ENCODE assay signal across 30 mouse cellular contexts in genomic region chr10:40050763-40051162, GRCm38 (mm10). TPM values are rescaled to one million over a fixed set of nuclear protein-coding genes. Genes with fewer than 3 reads are reported as not detected.
DNase-seq lines count a peak whose midpoint lies in the region; ATAC-seq and TF ChIP-seq lines count a peak whose summit lies in the region.
"Had no signal": no experiment of that assay in that cellular context is flagged by ENCODE, and none has a peak within 500 bp of the region (broad histone marks: within the 10 kb centered on the region; RNA-seq: fewer than 3 reads in every experiment).

No protein-coding gene starts in this region.

- TF ChIP-seq CTCF in intestine, postnatal 0 days (IDR thresholded peaks at IDR 0.05; ENCODE audit: low read depth), result no peak

- WGBS in intestine, embryonic 15.5 days, result 59% methylated on average over 2 of the region's 2 CpGs
- 49% methylated on average over 2 of the region's 2 CpGs for WGBS in intestine, postnatal 0 days
- 92% methylated on average over 2 of the region's 2 CpGs for WGBS in forebrain, embryonic 10.5 days

- H3K4me1 ChIP-seq in intestine, embryonic 15.5 days (replicated peaks), result no peaks in the 10 kb centered on the region; the same call in 1 of the 2 replicates
- no peaks in the 10 kb centered on the region for H3K4me1 ChIP-seq in intestine, postnatal 0 days (replicated peaks; ENCODE audit: control insufficient read depth, insufficient read depth, low read length)
- no peaks in the 10 kb centered on the region for H3K4me1 ChIP-seq in forebrain, embryonic 10.5 days
- H3K4me1 ChIP-seq: embryonic facial prominence, embryonic 13.5 days; embryonic facial prominence, embryonic 15.5 days; forebrain, embryonic 13.5 days; forebrain, embryonic 15.5 days had no signal

- H3K27ac ChIP-seq in intestine, embryonic 15.5 days, result 0 out of 2 replicates have a peak overlapping the region, but pooled peaks have one; percentile 15
- H3K27ac ChIP-seq in intestine, postnatal 0 days (ENCODE audit: low read depth, low read length), result no peak overlapping the region
- no peak overlapping the region for H3K27ac ChIP-seq in forebrain, embryonic 10.5 days
- H3K27ac ChIP-seq: embryonic facial prominence, embryonic 13.5 days; embryonic facial prominence, embryonic 15.5 days; forebrain, embryonic 13.5 days; forebrain, embryonic 15.5 days had no signal

- no peak overlapping the region for H3K9ac ChIP-seq in intestine, embryonic 15.5 days
- no peak overlapping the region for H3K9ac ChIP-seq in intestine, postnatal 0 days (ENCODE audit: low read depth, low read length)
- H3K9ac ChIP-seq: embryonic facial prominence, embryonic 13.5 days; embryonic facial prominence, embryonic 15.5 days; forebrain, embryonic 13.5 days; forebrain, embryonic 15.5 days; forebrain, postnatal 0 days had no signal

- H3K4me3 ChIP-seq in intestine, embryonic 15.5 days (replicated peaks), result no peak overlapping the region
- H3K4me3 ChIP-seq in intestine, postnatal 0 days (ENCODE audit: low read depth, low read length), result no peak overlapping the region
- no peak overlapping the region for H3K4me3 ChIP-seq in forebrain, embryonic 10.5 days
- H3K4me3 ChIP-seq: embryonic facial prominence, embryonic 13.5 days; embryonic facial prominence, embryonic 15.5 days; erythroblast, embryonic 14.5 days; forebrain, embryonic 13.5 days; forebrain, embryonic 15.5 days had no signal

- H3K4me2 ChIP-seq in intestine, embryonic 15.5 days (replicated peaks), result no peak overlapping the region
- H3K4me2 ChIP-seq in intestine, postnatal 0 days (replicated peaks; ENCODE audit: low read depth), result no peak overlapping the region
- H3K4me2 ChIP-seq: embryonic facial prominence, embryonic 13.5 days; embryonic facial prominence, embryonic 15.5 days; forebrain, embryonic 13.5 days; forebrain, embryonic 15.5 days had no signal

- intact Hi-C loops in heart, postnatal 36 days (cut with DNase I), result loop anchor here (10.0 kb wide), 1 partner anchor 474 kb away; no protein-coding TSS in a partner anchor

- ATAC-seq in intestine, embryonic 15.5 days, result peak; percentile 89
- ATAC-seq in intestine, postnatal 0 days, result peak; percentile 77
- ATAC-seq: activated CD4-positive, CD25-positive, alpha-beta regulatory T cell, adult 4 months; CD4-positive, CD25-positive, alpha-beta regulatory T cell, adult 4 months; forebrain, embryonic 13.5 days; forebrain, embryonic 15.5 days; forebrain, postnatal 0 days; Patski had no signal

- no peaks in the 10 kb centered on the region for H3K9me3 ChIP-seq in intestine, embryonic 15.5 days
- H3K9me3 ChIP-seq in intestine, postnatal 0 days (ENCODE audit: control insufficient read depth), result no peaks in the 10 kb centered on the region
- no peaks in the 10 kb centered on the region for H3K9me3 ChIP-seq in forebrain, embryonic 10.5 days
- H3K9me3 ChIP-seq: embryonic facial prominence, embryonic 13.5 days; embryonic facial prominence, embryonic 15.5 days; forebrain, embryonic 13.5 days; forebrain, embryonic 15.5 days; G1E had no signal

- peak; percentile 33 for DNase-seq in heart, adult 11 months
- no peak for DNase-seq in heart, postnatal 36 days
- DNase-seq in forebrain, embryonic 10.5 days (ENCODE audit: extremely low spot score, low spot score), result no peak
- DNase-seq: adrenal gland, adult 2 months; adrenal gland, postnatal 10 days; adrenal gland, postnatal 25 days; B cell, adult 2 months; cerebellum, adult 11 months; cerebellum, adult 18-20 months; cerebellum, adult 8-10 months; cerebellum, adult 9-11 months; cerebellum, postnatal 14 days; cerebellum, postnatal 36 days; embryo, embryonic 11 days; forebrain, postnatal 0 days had no signal

- H3K27me3 ChIP-seq in intestine, embryonic 15.5 days (replicated peaks), result no peaks in the 10 kb centered on the region
- H3K27me3 ChIP-seq in intestine, postnatal 0 days (replicated peaks; ENCODE audit: control insufficient read depth, insufficient read depth, low read length), result no peaks in the 10 kb centered on the region
- no peaks in the 10 kb centered on the region for H3K27me3 ChIP-seq in forebrain, embryonic 10.5 days (ENCODE audit: poor library complexity, severe bottlenecking)
- H3K27me3 ChIP-seq: CH12.LX; embryonic facial prominence, embryonic 13.5 days; embryonic facial prominence, embryonic 15.5 days; forebrain, embryonic 13.5 days; forebrain, embryonic 15.5 days; Patski had no signal

- no peaks in the 10 kb centered on the region for H3K36me3 ChIP-seq in intestine, embryonic 15.5 days
- H3K36me3 ChIP-seq in intestine, postnatal 0 days (ENCODE audit: control insufficient read depth, insufficient read depth), result no peaks in the 10 kb centered on the region
- H3K36me3 ChIP-seq in forebrain, embryonic 10.5 days (replicated peaks), result no peaks in the 10 kb centered on the region
- H3K36me3 ChIP-seq: embryonic facial prominence, embryonic 13.5 days; embryonic facial prominence, embryonic 15.5 days; forebrain, embryonic 15.5 days had no signal

RNA-seq across cellular contexts. Expression of gene Mfsd4b1, which starts 25.7 kb away (rescaled TPM):
- total RNA-seq in heart, postnatal 36 days (2021), result 1 to 10 TPM; 2.2 to 2.4 TPM
- polyA plus RNA-seq in intestine, embryonic 15.5 days (2015; fragmentation: Nextera tagmentation; extraction: Ambion mirVana), result 0.85 and 0.90 TPM in 2 replicates
- 8.4 TPM in 2 replicates for polyA plus RNA-seq in intestine, postnatal 0 days (2015; fragmentation: Nextera tagmentation; extraction: Ambion mirVana)
- polyA plus RNA-seq in forebrain, embryonic 10.5 days (2016; fragmentation: Nextera tagmentation; extraction: Ambion mirVana), result 0.12 TPM in 1 of 2 replicates, not detected in the other
- total RNA-seq: CH12.LX; common myeloid progenitor, adult 5-6 weeks had no signal
- polyA plus RNA-seq: activated CD4-positive, CD25-positive, alpha-beta regulatory T cell, adult 4 months; CD4-positive, CD25-positive, alpha-beta regulatory T cell, adult 4 months; embryonic facial prominence, embryonic 11.5 days; embryonic facial prominence, embryonic 13.5 days; erythroblast, embryonic 14.5 days; forebrain, embryonic 11.5 days; forebrain, embryonic 13.5 days; G1E had no signal
